12 mouse cellular contexts compared by ENCODE assay signal in genomic region chr13:110534320-110534764, GRCm38 (mm10).
DNase-seq lines count a peak whose midpoint lies in the region; ATAC-seq and TF ChIP-seq lines count a peak whose summit lies in the region.
"Had no signal": no experiment of that assay in that cellular context is flagged by ENCODE, and none has a peak within 500 bp of the region (broad histone marks: within the 10 kb centered on the region; RNA-seq: fewer than 3 reads in every experiment).

No protein-coding gene starts in this region.

- H3K4me3 ChIP-seq in hindbrain, postnatal 0 days (ENCODE audit: low read length): no peak overlapping the region
- H3K4me3 ChIP-seq in hindbrain, embryonic 13.5 days: no peak overlapping the region
- H3K4me3 ChIP-seq in kidney, embryonic 14.5 days (ENCODE audit: low read length): no peak overlapping the region
- H3K4me3 ChIP-seq: embryonic facial prominence, embryonic 13.5 days; neural tube, embryonic 12.5 days had no signal

- TF ChIP-seq CTCF in hindbrain, postnatal 0 days (IDR thresholded peaks at IDR 0.05; ENCODE audit: low read depth): no peak

- H3K4me1 ChIP-seq in hindbrain, postnatal 0 days (ENCODE audit: insufficient read depth, low read length): no peaks in the 10 kb centered on the region
- peaks cover 5% of the 10 kb centered on the region for H3K4me1 ChIP-seq in hindbrain, embryonic 13.5 days (replicated peaks)
- peaks cover 8% of the 10 kb centered on the region; the same call in 1 of the 2 replicates for H3K4me1 ChIP-seq in kidney, embryonic 14.5 days (ENCODE audit: control insufficient read depth, insufficient read depth, low read length)
- H3K4me1 ChIP-seq: embryonic facial prominence, embryonic 13.5 days had no signal

- WGBS in hindbrain, postnatal 0 days: 16% methylated on average over 7 of the region's 7 CpGs
- WGBS in hindbrain, embryonic 13.5 days: 16% methylated on average over 7 of the region's 7 CpGs
- WGBS in kidney, embryonic 14.5 days: 18% methylated on average over 7 of the region's 7 CpGs

- no peak overlapping the region for H3K4me2 ChIP-seq in hindbrain, postnatal 0 days (ENCODE audit: low read depth, low read length)
- H3K4me2 ChIP-seq in hindbrain, embryonic 13.5 days: no peak overlapping the region
- H3K4me2 ChIP-seq in kidney, embryonic 14.5 days (replicated peaks; ENCODE audit: low read depth, low read length): no peak overlapping the region
- H3K4me2 ChIP-seq: embryonic facial prominence, embryonic 13.5 days; neural tube, embryonic 12.5 days had no signal

- no peak for ATAC-seq in hindbrain, postnatal 0 days
- no peak for ATAC-seq in hindbrain, embryonic 13.5 days (ENCODE audit: low FRiP score)
- peak; percentile 77; the same call in 1 of the 2 replicates for ATAC-seq in kidney, embryonic 14.5 days (ENCODE audit: low FRiP score, low TSS enrichment)
- ATAC-seq: activated CD4-positive, CD25-positive, alpha-beta regulatory T cell, adult 4 months had no signal

- no peak overlapping the region for H3K27ac ChIP-seq in hindbrain, postnatal 0 days
- no peak overlapping the region; the same call in 1 of the 2 replicates for H3K27ac ChIP-seq in hindbrain, embryonic 13.5 days
- peak overlapping the region; percentile 9; the same call in 1 of the 2 replicates for H3K27ac ChIP-seq in kidney, embryonic 14.5 days (ENCODE audit: low read depth, low read length)
- H3K27ac ChIP-seq: embryonic facial prominence, embryonic 13.5 days; neural tube, embryonic 12.5 days had no signal

- peak; percentile 21 for DNase-seq in hindbrain, postnatal 0 days (ENCODE audit: low spot score)
- DNase-seq in adrenal gland, postnatal 36 days: peak; percentile 29 to 35
- peak; percentile 62 for DNase-seq in heart, adult 8-10 months (ENCODE audit: low spot score)
- no peak for DNase-seq in ovary, adult 18-20 months (ENCODE audit: low spot score)
- no peak for DNase-seq in c-Kit-positive CD71-positive TER-119-positive erythroid progenitor cells, embryonic 14.5 days (ENCODE audit: low spot score)
- no peak for DNase-seq in thymus, postnatal 10 days (ENCODE audit: low spot score in 2 of 2)
- DNase-seq: gastrocnemius, postnatal 36 days had no signal

- no peak overlapping the region for H3K9ac ChIP-seq in hindbrain, postnatal 0 days (replicated peaks; ENCODE audit: low read length)
- no peak overlapping the region for H3K9ac ChIP-seq in hindbrain, embryonic 13.5 days
- H3K9ac ChIP-seq in kidney, embryonic 14.5 days (ENCODE audit: low read depth, low read length): no peak overlapping the region
- H3K9ac ChIP-seq: embryonic facial prominence, embryonic 13.5 days; neural tube, embryonic 12.5 days had no signal

- H3K36me3 ChIP-seq in hindbrain, postnatal 0 days (ENCODE audit: insufficient read depth, low read length): no peaks in the 10 kb centered on the region
- H3K36me3 ChIP-seq in hindbrain, embryonic 13.5 days: no peaks in the 10 kb centered on the region
- H3K36me3 ChIP-seq in kidney, embryonic 14.5 days (ENCODE audit: control insufficient read depth, insufficient read depth, low read length): no peaks in the 10 kb centered on the region
- H3K36me3 ChIP-seq: embryonic facial prominence, embryonic 13.5 days; neural tube, embryonic 12.5 days had no signal

- no peaks in the 10 kb centered on the region for H3K27me3 ChIP-seq in hindbrain, postnatal 0 days (ENCODE audit: insufficient read depth, low read length)
- no peaks in the 10 kb centered on the region for H3K27me3 ChIP-seq in hindbrain, embryonic 13.5 days
- H3K27me3 ChIP-seq in kidney, embryonic 14.5 days (ENCODE audit: control insufficient read depth, insufficient read depth, low read length): no peaks in the 10 kb centered on the region
- H3K27me3 ChIP-seq: embryonic facial prominence, embryonic 13.5 days; neural tube, embryonic 12.5 days had no signal

- no peaks in the 10 kb centered on the region for H3K9me3 ChIP-seq in hindbrain, postnatal 0 days (ENCODE audit: low read length)
- H3K9me3 ChIP-seq in hindbrain, embryonic 13.5 days: no peaks in the 10 kb centered on the region
- no peaks in the 10 kb centered on the region for H3K9me3 ChIP-seq in kidney, embryonic 14.5 days (ENCODE audit: control insufficient read depth, low read length)
- H3K9me3 ChIP-seq: embryonic facial prominence, embryonic 13.5 days; neural tube, embryonic 12.5 days had no signal

Comparison
In these comparisons a context has a peak if more than half of its experiments do, and no peak if none do; other contexts are left out.
1. DNase-seq: peak in hindbrain, postnatal 0 days (single experiment), adrenal gland, postnatal 36 days (2 of 2) and heart, adult 8-10 months (single experiment); none in ovary, adult 18-20 months (single experiment), c-Kit-positive CD71-positive TER-119-positive erythroid progenitor cells, embryonic 14.5 days (single experiment) and thymus, postnatal 10 days (0 of 2).